Mouse (Mus musculus): ENCODE data around the gene Slc2a10. TPM values are rescaled to one million over a fixed set of nuclear protein-coding genes. Genes with fewer than 3 reads are reported as not detected.

Slc2a10 gene
- polyA plus RNA-seq, 1 experiment from 2014 or later, result 3.9 TPM

DNA sequence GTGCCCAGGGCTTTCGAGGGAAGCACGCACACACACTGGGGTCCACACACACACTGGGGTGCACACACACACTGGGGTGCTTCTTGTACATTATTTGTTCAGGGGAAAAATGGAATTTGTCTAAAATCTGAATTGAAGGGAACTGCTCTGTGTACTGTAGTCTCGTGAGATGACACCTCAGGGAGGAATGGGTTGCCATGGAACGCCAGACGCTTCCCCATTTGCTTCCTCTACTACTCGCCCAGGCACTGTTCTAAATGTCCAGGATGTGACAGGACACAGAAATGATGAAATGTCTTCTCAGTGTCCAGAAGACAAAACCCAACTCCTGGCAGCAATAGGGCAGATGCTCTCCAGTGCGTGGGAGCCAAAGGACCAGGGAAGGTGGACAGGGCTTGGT is 53.7 kb downstream of the Slc2a10 start:
- Histone ChIP-seq H3K36me3 (ENCODE audit: control insufficient read depth, insufficient read depth, low read length) (no peaks in the 10 kb centered on the region), H3K4me1 (ENCODE audit: control insufficient read depth, insufficient read depth, low read length) (0 out of 2 replicates have a peak, but pooled peaks cover 4% of the 10 kb centered on the region), H3K27me3 (ENCODE audit: control insufficient read depth, insufficient read depth, low read length) (no peaks in the 10 kb centered on the region), H3K4me3 (ENCODE audit: low read depth, low read length) (no peak overlapping the region), H3K27ac (replicated peaks; ENCODE audit: low read depth, low read length) (no peak overlapping the region), H3K9ac (ENCODE audit: low read length) (no peak overlapping the region), H3K9me3 (ENCODE audit: control insufficient read depth, low read length) (no peaks in the 10 kb centered on the region), H3K4me2 (ENCODE audit: low read depth, severe bottlenecking) (no peak overlapping the region)
- no peak for DNase-seq (ENCODE audit: low spot score)
- 90% methylated on average over 7 of the region's 7 CpGs for WGBS
- no peak for ATAC-seq (ENCODE audit: insufficient number of reproducible peaks, low FRiP score, low TSS enrichment, low read depth)

DNA sequence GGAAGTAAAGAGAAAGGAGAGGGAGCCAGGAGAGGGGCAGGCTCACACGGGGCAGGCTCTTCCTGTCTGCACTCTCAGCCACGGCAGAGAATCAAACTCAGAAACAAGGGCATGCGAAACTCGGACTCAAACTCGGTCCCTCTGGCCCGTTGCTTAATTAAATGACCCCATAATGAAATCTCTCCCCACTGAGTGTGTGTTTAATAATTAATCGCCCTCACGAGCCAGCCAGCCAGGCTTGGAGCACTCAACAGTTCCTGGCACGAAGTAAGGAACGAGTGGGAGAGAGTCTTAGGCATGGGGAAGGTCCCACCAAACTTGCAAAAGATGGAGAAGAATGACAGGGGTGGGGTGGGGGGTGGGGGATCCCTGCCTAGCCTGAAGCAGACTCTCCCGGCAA is 55.3 kb downstream of the Slc2a10 start:
- no peak overlapping the region for H3K4me3 ChIP-seq (ENCODE audit: low read depth, low read length)
- ATAC-seq (ENCODE audit: insufficient number of reproducible peaks, low FRiP score, low TSS enrichment, low read depth) (no peak), DNase-seq (ENCODE audit: low spot score) (no peak)
- no peaks in the 10 kb centered on the region for H3K36me3 ChIP-seq (ENCODE audit: control insufficient read depth, insufficient read depth, low read length)
- peaks cover 14% of the 10 kb centered on the region for H3K4me1 ChIP-seq (ENCODE audit: control insufficient read depth, insufficient read depth, low read length)
- H3K9me3 ChIP-seq (ENCODE audit: control insufficient read depth, low read length), result no peaks in the 10 kb centered on the region
- H3K4me2 ChIP-seq (ENCODE audit: low read depth, severe bottlenecking), result no peak overlapping the region
- 60% methylated on average over 11 of the region's 11 CpGs for WGBS
- H3K27me3 ChIP-seq (ENCODE audit: control insufficient read depth, insufficient read depth, low read length), result peaks cover 13% of the 10 kb centered on the region
- no peak overlapping the region for H3K27ac ChIP-seq (replicated peaks; ENCODE audit: low read depth, low read length)
- H3K9ac ChIP-seq (ENCODE audit: low read length), result no peak overlapping the region

DNA sequence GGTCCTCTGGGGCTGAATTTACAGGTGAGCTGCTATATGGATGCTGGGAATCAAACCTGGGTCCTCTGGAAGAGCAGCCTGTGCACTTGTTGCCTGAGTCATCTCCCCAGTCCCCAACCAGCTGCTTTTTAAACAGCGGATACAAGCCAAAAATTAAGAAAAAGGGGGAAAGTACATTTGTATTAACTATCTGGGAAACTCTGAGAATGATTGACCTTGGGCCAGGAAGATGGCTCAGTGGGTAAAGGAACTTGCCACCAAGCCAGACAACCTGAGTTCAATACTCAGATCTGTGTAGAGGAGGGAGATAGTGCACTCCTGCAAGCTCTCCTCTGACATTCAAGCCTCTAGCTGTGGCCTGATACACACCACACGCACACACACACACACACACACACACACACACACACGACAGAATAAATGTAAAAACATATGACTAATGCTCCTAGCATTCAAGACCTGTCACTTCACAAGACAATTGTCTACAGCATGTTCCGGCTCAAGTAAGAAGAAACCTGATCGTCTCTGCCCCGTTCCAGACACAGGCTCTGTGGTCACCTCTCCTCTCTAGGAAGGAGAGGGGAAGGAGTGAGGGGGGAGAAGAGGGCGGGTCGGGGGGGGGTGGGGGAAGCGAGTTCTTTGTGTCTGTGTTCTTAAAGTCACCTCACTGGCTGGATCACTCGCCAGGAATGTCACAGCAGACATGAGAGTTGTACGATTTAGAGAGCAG is 56.1 kb downstream of the Slc2a10 start:
- no peaks in the 10 kb centered on the region for H3K36me3 ChIP-seq (ENCODE audit: control insufficient read depth, insufficient read depth, low read length)
- ATAC-seq (ENCODE audit: insufficient number of reproducible peaks, low FRiP score, low TSS enrichment, low read depth), result no peak
- no peak overlapping the region for H3K4me3 ChIP-seq (ENCODE audit: low read depth, low read length)

DNA sequence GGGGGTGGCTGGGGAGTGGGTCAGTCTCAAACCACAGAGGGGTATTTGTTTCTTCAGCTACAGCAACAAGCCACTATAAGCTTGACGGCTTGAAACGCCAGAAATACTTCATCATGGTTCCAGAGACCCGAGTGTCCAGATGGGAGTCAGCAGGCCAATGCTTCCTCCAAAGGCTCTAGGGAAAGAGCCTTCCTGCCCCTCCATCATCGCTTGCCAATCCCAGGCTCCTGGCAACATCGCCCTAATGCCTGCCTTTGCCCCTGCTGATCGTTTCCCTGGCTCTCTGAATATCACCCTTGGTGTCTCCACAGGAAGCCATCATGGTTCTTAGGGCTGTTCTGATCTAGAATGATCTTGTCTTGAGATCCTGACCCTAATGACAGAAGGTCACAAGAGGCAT is 58.3 kb downstream of the Slc2a10 start:
- Histone ChIP-seq H3K27me3 (ENCODE audit: control insufficient read depth, insufficient read depth, low read length) (peaks cover 22% of the 10 kb centered on the region), H3K9ac (ENCODE audit: low read length) (no peak overlapping the region), H3K4me3 (ENCODE audit: low read depth, low read length) (no peak overlapping the region), H3K9me3 (ENCODE audit: control insufficient read depth, low read length) (no peaks in the 10 kb centered on the region), H3K27ac (replicated peaks; ENCODE audit: low read depth, low read length) (no peak overlapping the region), H3K36me3 (ENCODE audit: control insufficient read depth, insufficient read depth, low read length) (no peaks in the 10 kb centered on the region), H3K4me1 (ENCODE audit: control insufficient read depth, insufficient read depth, low read length) (peaks cover 14% of the 10 kb centered on the region), H3K4me2 (ENCODE audit: low read depth, severe bottlenecking) (no peak overlapping the region)
- WGBS, result 80% methylated on average over 6 of the region's 6 CpGs
- DNase-seq (ENCODE audit: low spot score) (no peak), ATAC-seq (ENCODE audit: insufficient number of reproducible peaks, low FRiP score, low TSS enrichment, low read depth) (no peak)

More for the DNA sequence above, 56.1 kb downstream of the Slc2a10 start:
- Histone ChIP-seq H3K9ac (ENCODE audit: low read length) (no peak overlapping the region), H3K4me2 (ENCODE audit: low read depth, severe bottlenecking) (no peak overlapping the region), H3K9me3 (ENCODE audit: control insufficient read depth, low read length) (no peaks in the 10 kb centered on the region), H3K4me1 (ENCODE audit: control insufficient read depth, insufficient read depth, low read length) (peaks cover 14% of the 10 kb centered on the region), H3K27me3 (ENCODE audit: control insufficient read depth, insufficient read depth, low read length) (peaks cover 20% of the 10 kb centered on the region), H3K27ac (replicated peaks; ENCODE audit: low read depth, low read length) (no peak overlapping the region)
- DNase-seq (ENCODE audit: low spot score), result no peak
- WGBS, result 35% methylated on average over 11 of the region's 11 CpGs

DNA sequence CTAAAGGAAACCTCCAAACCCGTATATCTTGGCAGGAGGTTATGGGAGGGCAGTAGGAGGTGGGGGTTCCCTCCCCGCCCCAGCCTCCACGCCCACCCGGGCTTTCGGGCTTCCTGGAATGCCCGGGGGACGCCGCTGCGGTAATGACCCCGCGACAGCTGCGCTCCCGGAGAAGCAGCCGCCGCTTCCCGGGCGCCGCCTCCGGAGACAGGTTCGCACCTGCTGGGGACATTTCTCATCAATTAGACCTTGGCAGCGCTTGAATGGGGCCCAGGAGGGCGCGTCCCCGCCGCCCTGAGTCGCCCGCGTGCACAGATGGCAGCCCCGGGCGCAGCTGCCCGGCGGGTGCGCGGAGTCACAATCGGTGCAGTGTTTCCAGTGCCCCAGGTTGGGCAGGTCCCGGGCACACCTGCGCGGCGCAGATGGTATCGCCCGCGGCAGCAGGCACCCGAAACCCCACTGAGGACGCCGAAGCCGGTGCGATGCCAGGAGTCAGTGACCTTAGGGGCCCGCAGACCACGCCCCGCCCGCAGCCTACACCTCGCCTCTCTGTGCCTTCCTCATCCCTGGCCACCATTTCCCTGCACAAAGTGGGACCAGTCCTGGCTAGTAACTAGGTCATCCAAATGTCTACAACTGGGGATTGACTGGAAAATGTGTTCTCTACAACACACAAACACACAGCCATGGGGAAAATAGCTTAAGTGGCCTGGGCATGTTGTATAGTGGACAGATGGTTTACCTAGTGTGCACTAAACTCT is 59.9 kb downstream of the Slc2a10 start:
- H3K9me3 ChIP-seq (ENCODE audit: control insufficient read depth, low read length), result no peaks in the 10 kb centered on the region
- no peak for ATAC-seq (ENCODE audit: insufficient number of reproducible peaks, low FRiP score, low TSS enrichment, low read depth)
- H3K27ac ChIP-seq (replicated peaks; ENCODE audit: low read depth, low read length), result no peak overlapping the region
- DNase-seq (ENCODE audit: low spot score), result peak; percentile 62
- no peak overlapping the region for H3K9ac ChIP-seq (ENCODE audit: low read length)
- peaks cover 14% of the 10 kb centered on the region for H3K4me1 ChIP-seq (ENCODE audit: control insufficient read depth, insufficient read depth, low read length)
- H3K4me2 ChIP-seq (ENCODE audit: low read depth, severe bottlenecking), result peak overlapping the region; percentile 80
- no peaks in the 10 kb centered on the region for H3K36me3 ChIP-seq (ENCODE audit: control insufficient read depth, insufficient read depth, low read length)
- H3K4me3 ChIP-seq (ENCODE audit: low read depth, low read length), result peak overlapping the region; percentile 32
- 2% methylated on average over 52 of the region's 52 CpGs for WGBS
- peaks cover 22% of the 10 kb centered on the region for H3K27me3 ChIP-seq (ENCODE audit: control insufficient read depth, insufficient read depth, low read length)

- no peak overlapping the region; the same call in 1 of the 2 replicates for H3K4me2 ChIP-seq (ENCODE audit: low read depth, severe bottlenecking)
These were observed 60.5 kb downstream of the Slc2a10 start for GRCm38 (mm10) chr2:165564101-165564500.

DNA sequence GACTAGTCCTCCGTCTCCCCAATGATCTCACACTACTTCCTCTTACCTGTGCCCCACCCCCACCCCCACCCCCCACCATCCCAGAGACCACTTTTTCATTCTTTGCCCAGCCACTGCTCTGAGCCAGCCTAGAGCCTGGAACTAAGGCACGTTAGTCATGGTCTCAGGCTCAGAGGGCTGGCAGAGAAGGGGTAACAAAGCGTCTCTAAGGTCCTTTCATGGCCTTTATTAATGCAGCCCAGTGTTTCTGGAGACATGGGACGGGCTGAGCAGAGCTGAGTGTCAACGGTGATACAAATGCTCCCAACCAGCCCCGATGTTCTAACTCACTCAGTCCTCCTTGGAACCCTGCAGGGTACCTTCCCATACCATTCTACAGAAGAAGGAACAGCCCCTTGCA is 61.0 kb downstream of the Slc2a10 start:
- Histone ChIP-seq H3K27ac (replicated peaks; ENCODE audit: low read depth, low read length) (no peak overlapping the region), H3K4me1 (ENCODE audit: control insufficient read depth, insufficient read depth, low read length) (peaks cover 14% of the 10 kb centered on the region), H3K9ac (ENCODE audit: low read length) (no peak overlapping the region), H3K4me2 (ENCODE audit: low read depth, severe bottlenecking) (no peak overlapping the region), H3K9me3 (ENCODE audit: control insufficient read depth, low read length) (no peaks in the 10 kb centered on the region), H3K4me3 (ENCODE audit: low read depth, low read length) (no peak overlapping the region), H3K27me3 (ENCODE audit: control insufficient read depth, insufficient read depth, low read length) (peaks cover 22% of the 10 kb centered on the region), H3K36me3 (ENCODE audit: control insufficient read depth, insufficient read depth, low read length) (no peaks in the 10 kb centered on the region)
- no peak for ATAC-seq (ENCODE audit: insufficient number of reproducible peaks, low FRiP score, low TSS enrichment, low read depth)
- 54% methylated on average over 6 of the region's 6 CpGs for WGBS
- no peak for DNase-seq (ENCODE audit: low spot score)

More at GRCm38 (mm10) chr2:165564101-165564500, 60.5 kb downstream of the Slc2a10 start:
- DNase-seq (ENCODE audit: low spot score), result no peak
- H3K27ac ChIP-seq (replicated peaks; ENCODE audit: low read depth, low read length), result no peak overlapping the region
- no peak overlapping the region for H3K4me3 ChIP-seq (ENCODE audit: low read depth, low read length)
- ATAC-seq (ENCODE audit: insufficient number of reproducible peaks, low FRiP score, low TSS enrichment, low read depth), result no peak
- peaks cover 14% of the 10 kb centered on the region for H3K4me1 ChIP-seq (ENCODE audit: control insufficient read depth, insufficient read depth, low read length)
- peaks cover 22% of the 10 kb centered on the region for H3K27me3 ChIP-seq (ENCODE audit: control insufficient read depth, insufficient read depth, low read length)
- no peak overlapping the region for H3K9ac ChIP-seq (ENCODE audit: low read length)
- WGBS, result 70% methylated on average over 8 of the region's 8 CpGs
- no peaks in the 10 kb centered on the region for H3K36me3 ChIP-seq (ENCODE audit: control insufficient read depth, insufficient read depth, low read length)
- H3K9me3 ChIP-seq (ENCODE audit: control insufficient read depth, low read length), result no peaks in the 10 kb centered on the region

DNA sequence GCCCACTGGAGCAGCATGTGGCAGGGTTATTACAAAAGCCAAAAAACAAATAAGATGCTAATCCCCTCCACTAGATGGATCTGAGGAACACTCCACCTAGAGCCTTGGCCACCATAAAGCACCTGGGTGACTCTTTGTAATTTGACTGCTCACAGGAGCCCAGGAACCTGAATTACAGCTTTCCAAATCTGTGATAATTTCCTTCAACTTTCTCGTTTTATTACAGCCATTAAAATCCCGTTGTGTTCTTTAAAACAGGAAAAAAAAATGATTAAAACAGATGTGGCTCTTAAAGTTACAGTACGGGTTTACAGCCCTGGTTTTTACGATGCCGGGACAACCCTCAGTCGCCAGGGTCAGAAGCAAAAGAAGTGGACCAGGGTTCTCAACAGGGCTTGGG is 63.3 kb downstream of the Slc2a10 start:
- 17% methylated on average over 6 of the region's 6 CpGs for WGBS
- no peak overlapping the region for H3K4me3 ChIP-seq (ENCODE audit: low read depth, low read length)
- H3K4me2 ChIP-seq (ENCODE audit: low read depth, severe bottlenecking), result no peak overlapping the region
- H3K36me3 ChIP-seq (ENCODE audit: control insufficient read depth, insufficient read depth, low read length), result no peaks in the 10 kb centered on the region
- H3K9me3 ChIP-seq (ENCODE audit: control insufficient read depth, low read length), result no peaks in the 10 kb centered on the region
- ATAC-seq (ENCODE audit: insufficient number of reproducible peaks, low FRiP score, low TSS enrichment, low read depth), result 0 out of 2 replicates have a peak, but pooled peaks have one; percentile 46
- H3K27ac ChIP-seq (replicated peaks; ENCODE audit: low read depth, low read length), result no peak overlapping the region
- no peak overlapping the region for H3K9ac ChIP-seq (ENCODE audit: low read length)
- DNase-seq (ENCODE audit: low spot score), result peak; percentile 44
- H3K4me1 ChIP-seq (ENCODE audit: control insufficient read depth, insufficient read depth, low read length), result peaks cover 10% of the 10 kb centered on the region
- peaks cover 22% of the 10 kb centered on the region for H3K27me3 ChIP-seq (ENCODE audit: control insufficient read depth, insufficient read depth, low read length)

Data from limb, embryonic 11.5 days (tissue).